Mouse (Mus musculus): ENCODE results near the gene Tubb3.
"Not testable (repeated sequence)": the region's sequence is repeated elsewhere in the genome, so short reads cannot be mapped to it uniquely, and the experiment has no call there.

Gene Tubb3

GRCm38 (mm10) chr8:123412560-123413170 is 1.4 kb downstream of the Tubb3 start:
- peak; percentile 66 for DNase-seq

- no peak for DNase-seq
Observed at GRCm38 (mm10) chr8:123414255-123414654, 3.0 kb downstream of the Tubb3 start.

- DNase-seq, result not testable (repeated sequence)
Observed at GRCm38 (mm10) chr8:123414997-123415696, 3.9 kb downstream of the Tubb3 start.

GRCm38 (mm10) chr8:123415967-123416943 is 5.0 kb downstream of the Tubb3 start:
- no peak for DNase-seq

- no peak for DNase-seq
Observed at GRCm38 (mm10) chr8:123416944-123417555, 5.8 kb downstream of the Tubb3 start.

- no peak for DNase-seq
Observed at GRCm38 (mm10) chr8:123419711-123420110, 8.5 kb downstream of the Tubb3 start.

- no peak for DNase-seq
Observed at GRCm38 (mm10) chr8:123420525-123421281, 9.5 kb downstream of the Tubb3 start.

- DNase-seq, result no peak
Observed at GRCm38 (mm10) chr8:123421325-123421724, 10.1 kb downstream of the Tubb3 start.

- peak; percentile 78 for DNase-seq
Observed at GRCm38 (mm10) chr8:123422056-123422780, 11.0 kb downstream of the Tubb3 start.

GRCm38 (mm10) chr8:123422781-123423159 is 11.5 kb downstream of the Tubb3 start:
- DNase-seq, result no peak

- DNase-seq, result no peak
Observed at GRCm38 (mm10) chr8:123423441-123423840, 12.2 kb downstream of the Tubb3 start, which contains the start of gene Def8. Def8 (plus strand) TSS chr8:123423527.

- no peak for DNase-seq
Observed at GRCm38 (mm10) chr8:123426511-123427509, 15.6 kb downstream of the Tubb3 start.

GRCm38 (mm10) chr8:123427639-123428275 is 16.5 kb downstream of the Tubb3 start:
- DNase-seq, result no peak

- DNase-seq, result no peak
Observed at GRCm38 (mm10) chr8:123428343-123428893, 17.2 kb downstream of the Tubb3 start.

- DNase-seq, result no peak
Observed at GRCm38 (mm10) chr8:123428939-123429721, 17.9 kb downstream of the Tubb3 start.

- not testable (repeated sequence) for DNase-seq
Observed at GRCm38 (mm10) chr8:123429722-123430013, 18.4 kb downstream of the Tubb3 start.

- DNase-seq, result not testable (repeated sequence)
Observed at GRCm38 (mm10) chr8:123430936-123431335, 19.7 kb downstream of the Tubb3 start.

- DNase-seq, result no peak
Observed at GRCm38 (mm10) chr8:123431616-123432365, 20.6 kb downstream of the Tubb3 start.

All from right cerebral cortex, postnatal 14 days (tissue).